Mouse (Mus musculus): ENCODE measurements at regions not wholly inside any gene's neighbourhood (a gene's known extent, or its start where the extent isn't known, plus 50 kb on each side); places are given as distances from the start of the nearest gene placed in this dataset.

GRCm38 (mm10) chrX:163117681-163118393 lies 153.4 kb upstream of the S100g start:
- Histone ChIP-seq H3K9me3 (replicated peaks) (no peaks in the 10 kb centered on the region), H3K27ac (replicated peaks) (peak overlapping the region; percentile 49), H3K36me3 (no peaks in the 10 kb centered on the region), H3K4me3 (no peak overlapping the region), H3K27me3 (ENCODE audit: low read depth, poor library complexity, severe bottlenecking) (peaks cover 91% of the 10 kb centered on the region), H3K4me1 (peaks cover 13% of the 10 kb centered on the region)
- WGBS = 59% methylated on average over 5 of the region's 5 CpGs
- no peak for DNase-seq (ENCODE audit: low spot score)

GRCm38 (mm10) chrX:163117237-163117636 lies 152.8 kb upstream of the S100g start:
- 54% methylated on average over 1 of the region's 1 CpGs for WGBS
- peaks cover 91% of the 10 kb centered on the region for H3K27me3 ChIP-seq (ENCODE audit: low read depth, poor library complexity, severe bottlenecking)
- no peak overlapping the region for H3K4me3 ChIP-seq
- H3K9me3 ChIP-seq (replicated peaks) = no peaks in the 10 kb centered on the region
- H3K27ac ChIP-seq (replicated peaks) = no peak overlapping the region
- H3K4me1 ChIP-seq = peaks cover 13% of the 10 kb centered on the region
- no peaks in the 10 kb centered on the region for H3K36me3 ChIP-seq
- no peak for DNase-seq (ENCODE audit: low spot score)

- Histone ChIP-seq H3K27me3 (ENCODE audit: low read depth, poor library complexity, severe bottlenecking) (peaks cover 77% of the 10 kb centered on the region), H3K9me3 (replicated peaks) (no peaks in the 10 kb centered on the region), H3K4me3 (no peak overlapping the region), H3K4me1 (peaks cover 6% of the 10 kb centered on the region; the same call in 1 of the 2 replicates), H3K36me3 (no peaks in the 10 kb centered on the region), H3K27ac (replicated peaks) (no peak overlapping the region)
- 92% methylated on average over 4 of the region's 4 CpGs for WGBS
- no peak for DNase-seq (ENCODE audit: low spot score)
Measured at GRCm38 (mm10) chrX:163095026-163095765, 130.8 kb upstream of the S100g start.

Measured in midbrain, embryonic 10.5 days (tissue).